Mouse (Mus musculus): Measurements from ENCODE around the gene Atf6b.

DNA sequence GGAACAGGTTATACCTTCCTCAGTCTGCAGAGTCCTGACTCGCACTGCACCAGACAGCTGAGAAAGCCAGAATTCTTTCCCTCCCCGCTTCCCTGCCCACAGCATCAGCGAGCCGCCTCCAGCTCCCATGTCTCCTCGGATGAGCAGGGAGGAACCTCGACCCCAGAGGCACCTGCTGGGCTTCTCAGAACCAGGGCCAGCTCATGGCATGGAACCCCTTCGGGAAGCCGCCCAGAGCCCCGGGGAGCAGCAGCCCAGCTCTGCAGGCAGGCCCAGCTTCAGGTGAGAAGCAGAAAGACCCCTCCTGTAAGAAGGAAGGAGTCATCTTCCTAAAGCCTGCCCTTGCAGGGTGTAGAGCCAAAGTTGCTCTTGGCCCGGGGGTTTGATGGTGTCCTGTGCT lies 5.6 kb downstream of the Atf6b start:
- TF ChIP-seq CTCF (IDR thresholded peaks at IDR 0.05) = no peak
- TF ChIP-seq EP300 (IDR thresholded peaks at IDR 0.05) = no peak
